Mouse (Mus musculus): ENCODE measurements around the gene Ttc23. TPM values are rescaled to one million over a fixed set of nuclear protein-coding genes. Genes with fewer than 3 reads are reported as not detected.

The Ttc23 gene
- total RNA-seq, 1 experiment: 9.4 TPM

DNA sequence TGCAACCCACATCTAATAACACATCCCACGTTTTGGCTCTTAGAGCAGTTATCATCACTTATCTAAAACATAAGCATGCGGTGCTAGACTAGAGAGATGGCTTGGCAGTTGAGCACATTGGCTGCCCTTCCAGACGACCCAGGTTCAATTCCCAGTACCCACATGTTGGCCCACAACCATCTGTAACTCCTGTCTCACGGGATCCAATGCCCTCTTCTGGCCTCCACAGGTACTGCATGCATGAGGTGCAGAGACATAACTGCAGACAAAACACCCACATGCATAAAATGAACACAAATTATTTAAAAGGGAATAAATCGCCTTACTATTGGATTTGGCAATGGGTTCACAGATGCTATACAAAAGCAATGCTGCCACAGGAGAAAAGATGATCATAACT is 14.8 kb upstream of the Ttc23 start:
- Histone ChIP-seq H3K9ac (ENCODE audit: insufficient read depth, low read depth, low read length, poor library complexity, severe bottlenecking) (no peak overlapping the region), H3K4me1 (ENCODE audit: control insufficient read depth in 2 of 2, insufficient read depth in 2 of 2, low read length in 2 of 2, poor library complexity in 1 of 2) (no peaks in the 10 kb centered on the region), H3K27ac (ENCODE audit: insufficient read depth, low read depth, low read length, poor library complexity, severe bottlenecking) (no peak overlapping the region), H3K4me3 (ENCODE audit: insufficient read depth in 1 of 2, low read depth in 1 of 2, low read length in 2 of 2, poor library complexity in 1 of 2, severe bottlenecking in 1 of 2) (no peak overlapping the region), H3K36me3 (ENCODE audit: control insufficient read depth, insufficient read depth, low read length, poor library complexity, severe bottlenecking) (no peaks in the 10 kb centered on the region), H3K9me3 (ENCODE audit: control insufficient read depth, insufficient read depth, low read depth, low read length) (no peaks in the 10 kb centered on the region)
- in situ Hi-C loops (cut with MboI; ENCODE audit: low sequenced_read_pairs in 2 of 2, unreplicated experiment in 2 of 2): loop anchor here in 1 of 2 experiments (5.0 to 25.0 kb wide), 2 partner anchors 390 to 795 kb away; partner anchors contain the start of gene Adamts17
- no peak for DNase-seq (ENCODE audit: low read depth, low spot score)
- no peak for TF ChIP-seq HCFC1 (IDR thresholded peaks at IDR 0.05; ENCODE audit: borderline replicate concordance, insufficient read depth, low read length)
- TF ChIP-seq ZNF384 (IDR thresholded peaks at IDR 0.05; ENCODE audit: low read depth, low read length): no peak
- TF ChIP-seq ZC3H11A (IDR thresholded peaks at IDR 0.05; ENCODE audit: borderline replicate concordance, low read depth, low read length): no peak
- no peak for TF ChIP-seq MAFK (IDR thresholded peaks at IDR 0.05; ENCODE audit: insufficient read depth, low read depth, low read length)
- TF ChIP-seq CHD2 (IDR thresholded peaks at IDR 0.05; ENCODE audit: low read depth, low read length): no peak

GRCm38 (mm10) chr7:67634210-67634609 is 13.0 kb upstream of the Ttc23 start:
- no peaks in the 10 kb centered on the region for H3K9me3 ChIP-seq (ENCODE audit: control insufficient read depth, insufficient read depth, low read depth, low read length)
- no peaks in the 10 kb centered on the region for H3K4me1 ChIP-seq (ENCODE audit: control insufficient read depth in 2 of 2, insufficient read depth in 2 of 2, low read length in 2 of 2, poor library complexity in 1 of 2)
- no peak overlapping the region for H3K27ac ChIP-seq (ENCODE audit: insufficient read depth, low read depth, low read length, poor library complexity, severe bottlenecking)
- H3K36me3 ChIP-seq (ENCODE audit: control insufficient read depth, insufficient read depth, low read length, poor library complexity, severe bottlenecking): no peaks in the 10 kb centered on the region
- no peak for DNase-seq (ENCODE audit: low read depth, low spot score)
- TF ChIP-seq HCFC1 (IDR thresholded peaks at IDR 0.05; ENCODE audit: borderline replicate concordance, insufficient read depth, low read length) (no peak), ZNF384 (IDR thresholded peaks at IDR 0.05; ENCODE audit: low read depth, low read length) (no peak), CHD2 (IDR thresholded peaks at IDR 0.05; ENCODE audit: low read depth, low read length) (no peak), MAFK (IDR thresholded peaks at IDR 0.05; ENCODE audit: insufficient read depth, low read depth, low read length) (no peak), ZC3H11A (IDR thresholded peaks at IDR 0.05; ENCODE audit: borderline replicate concordance, low read depth, low read length) (no peak)
- no peak overlapping the region for H3K9ac ChIP-seq (ENCODE audit: insufficient read depth, low read depth, low read length, poor library complexity, severe bottlenecking)
- H3K4me3 ChIP-seq (ENCODE audit: insufficient read depth in 1 of 2, low read depth in 1 of 2, low read length in 2 of 2, poor library complexity in 1 of 2, severe bottlenecking in 1 of 2): no peak overlapping the region
- in situ Hi-C loops (cut with MboI; ENCODE audit: low sequenced_read_pairs in 2 of 2, unreplicated experiment in 2 of 2): loop anchor here in 1 of 2 experiments (5.0 to 25.0 kb wide), 2 partner anchors 392 to 797 kb away; partner anchors contain the start of gene Adamts17

- DNase-seq (ENCODE audit: low read depth, low spot score): no peak
- H3K4me3 ChIP-seq (ENCODE audit: insufficient read depth in 1 of 2, low read depth in 1 of 2, low read length in 2 of 2, poor library complexity in 1 of 2, severe bottlenecking in 1 of 2): no peak overlapping the region
- H3K9me3 ChIP-seq (ENCODE audit: control insufficient read depth, insufficient read depth, low read depth, low read length): no peaks in the 10 kb centered on the region
- H3K9ac ChIP-seq (ENCODE audit: insufficient read depth, low read depth, low read length, poor library complexity, severe bottlenecking): no peak overlapping the region
- H3K36me3 ChIP-seq (ENCODE audit: control insufficient read depth, insufficient read depth, low read length, poor library complexity, severe bottlenecking): no peaks in the 10 kb centered on the region
- H3K27ac ChIP-seq (ENCODE audit: insufficient read depth, low read depth, low read length, poor library complexity, severe bottlenecking): no peak overlapping the region
- TF ChIP-seq HCFC1 (IDR thresholded peaks at IDR 0.05; ENCODE audit: borderline replicate concordance, insufficient read depth, low read length): no peak
- no peak for TF ChIP-seq MAFK (IDR thresholded peaks at IDR 0.05; ENCODE audit: insufficient read depth, low read depth, low read length)
- in situ Hi-C loops (cut with MboI; ENCODE audit: low sequenced_read_pairs in 2 of 2, unreplicated experiment in 2 of 2): loop anchor here in 1 of 2 experiments (25.0 kb wide), 1 partner anchor 799 kb away; the partner anchor contains the start of gene Adamts17
- no peaks in the 10 kb centered on the region for H3K4me1 ChIP-seq (ENCODE audit: control insufficient read depth in 2 of 2, insufficient read depth in 2 of 2, low read length in 2 of 2, poor library complexity in 1 of 2)
Observed at GRCm38 (mm10) chr7:67636161-67636560, 11.0 kb upstream of the Ttc23 start.

DNA sequence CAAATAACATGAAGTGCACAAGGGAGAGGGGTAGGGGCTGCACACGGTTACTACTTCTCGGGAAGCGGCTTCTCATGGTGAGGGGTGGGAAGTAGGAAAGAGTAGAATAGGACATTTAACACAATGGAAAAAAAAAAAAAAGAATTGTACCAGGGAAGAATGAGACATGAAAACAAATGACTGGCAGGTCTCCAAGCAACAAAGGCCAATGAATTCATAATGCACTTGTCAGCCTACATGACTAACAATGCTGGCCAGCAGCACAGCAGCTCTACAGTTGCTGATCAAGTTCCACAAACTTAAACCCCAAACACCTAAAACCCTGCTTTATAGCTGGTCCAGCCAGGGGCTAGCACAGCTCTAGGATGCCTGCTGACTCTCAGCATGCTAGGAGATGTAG is 8.2 kb upstream of the Ttc23 start:
- Histone ChIP-seq H3K4me3 (ENCODE audit: insufficient read depth in 1 of 2, low read depth in 1 of 2, low read length in 2 of 2, poor library complexity in 1 of 2, severe bottlenecking in 1 of 2) (no peak overlapping the region), H3K9me3 (ENCODE audit: control insufficient read depth, insufficient read depth, low read depth, low read length) (no peaks in the 10 kb centered on the region), H3K36me3 (ENCODE audit: control insufficient read depth, insufficient read depth, low read length, poor library complexity, severe bottlenecking) (no peaks in the 10 kb centered on the region), H3K4me1 (ENCODE audit: control insufficient read depth in 2 of 2, insufficient read depth in 2 of 2, low read length in 2 of 2, poor library complexity in 1 of 2) (no peaks in the 10 kb centered on the region), H3K27ac (ENCODE audit: insufficient read depth, low read depth, low read length, poor library complexity, severe bottlenecking) (no peak overlapping the region), H3K9ac (ENCODE audit: insufficient read depth, low read depth, low read length, poor library complexity, severe bottlenecking) (no peak overlapping the region)
- in situ Hi-C loops (cut with MboI; ENCODE audit: low sequenced_read_pairs in 2 of 2, unreplicated experiment in 2 of 2): loop anchor here in 1 of 2 experiments (25.0 kb wide), 1 partner anchor 802 kb away; the partner anchor contains the start of gene Adamts17
- no peak for DNase-seq (ENCODE audit: low read depth, low spot score)
- no peak for TF ChIP-seq CHD2 (IDR thresholded peaks at IDR 0.05; ENCODE audit: low read depth, low read length)
- no peak for TF ChIP-seq ZC3H11A (IDR thresholded peaks at IDR 0.05; ENCODE audit: borderline replicate concordance, low read depth, low read length)
- TF ChIP-seq HCFC1 (IDR thresholded peaks at IDR 0.05; ENCODE audit: borderline replicate concordance, insufficient read depth, low read length): no peak
- TF ChIP-seq ZNF384 (IDR thresholded peaks at IDR 0.05; ENCODE audit: low read depth, low read length): no peak
- no peak for TF ChIP-seq MAFK (IDR thresholded peaks at IDR 0.05; ENCODE audit: insufficient read depth, low read depth, low read length)

GRCm38 (mm10) chr7:67642955-67643354 is 4.3 kb upstream of the Ttc23 start:
- no peaks in the 10 kb centered on the region for H3K9me3 ChIP-seq (ENCODE audit: control insufficient read depth, insufficient read depth, low read depth, low read length)
- H3K27ac ChIP-seq (ENCODE audit: insufficient read depth, low read depth, low read length, poor library complexity, severe bottlenecking): no peak overlapping the region
- no peak overlapping the region for H3K4me3 ChIP-seq (ENCODE audit: insufficient read depth in 1 of 2, low read depth in 1 of 2, low read length in 2 of 2, poor library complexity in 1 of 2, severe bottlenecking in 1 of 2)
- H3K36me3 ChIP-seq (ENCODE audit: control insufficient read depth, insufficient read depth, low read length, poor library complexity, severe bottlenecking): no peaks in the 10 kb centered on the region
- H3K4me1 ChIP-seq (ENCODE audit: control insufficient read depth in 2 of 2, insufficient read depth in 2 of 2, low read length in 2 of 2, poor library complexity in 1 of 2): peaks cover 0 to 7% of the 10 kb centered on the region in 2 experiments; a peak in 1 of 4 replicates
- H3K9ac ChIP-seq (ENCODE audit: insufficient read depth, low read depth, low read length, poor library complexity, severe bottlenecking): no peak overlapping the region
- TF ChIP-seq ZC3H11A (IDR thresholded peaks at IDR 0.05; ENCODE audit: borderline replicate concordance, low read depth, low read length) (no peak), MAFK (IDR thresholded peaks at IDR 0.05; ENCODE audit: insufficient read depth, low read depth, low read length) (no peak), CHD2 (IDR thresholded peaks at IDR 0.05; ENCODE audit: low read depth, low read length) (no peak), HCFC1 (IDR thresholded peaks at IDR 0.05; ENCODE audit: borderline replicate concordance, insufficient read depth, low read length) (no peak), ZNF384 (IDR thresholded peaks at IDR 0.05; ENCODE audit: low read depth, low read length) (no peak)
- DNase-seq (ENCODE audit: low read depth, low spot score): no peak
- in situ Hi-C loops (cut with MboI; ENCODE audit: low sequenced_read_pairs in 2 of 2, unreplicated experiment in 2 of 2): loop anchor here in 1 of 2 experiments (25.0 kb wide), 1 partner anchor 806 kb away; the partner anchor contains the start of gene Adamts17

Measured in ES-E14 (cell line).